Mouse (Mus musculus) stomach, postnatal 0 days (tissue): ENCODE measurements at regions not wholly inside any gene's neighbourhood (a gene's known extent, or its start where the extent isn't known, plus 50 kb on each side); places are given as distances from the start of the nearest gene placed in this dataset.

ENCODE experiments used
- CTCF ChIP-seq: IDR thresholded peaks from 2 replicates; pipeline ENCODE4 v1.5.1; 2016; ENCODE audit warnings: antibody characterized with exemption, low read depth, mild to moderate bottlenecking, moderate library complexity
- EP300 ChIP-seq: optimal IDR thresholded peaks from 2 replicates; pipeline ENCODE3; 2016; ENCODE audit warnings: antibody characterized with exemption

- TF ChIP-seq CTCF (no peak), EP300 (no peak)
Measured at GRCm38 (mm10) chr4:152834421-152835110, 356.9 kb upstream of the Kcnab2 start.
